In genomic region chr1:185726324-185726723, GRCm38 (mm10) we compare ENCODE assay signal across 25 mouse cellular contexts.
DNase-seq lines count a peak whose midpoint lies in the region; ATAC-seq lines count a peak whose summit lies in the region.
"Had no signal": no experiment of that assay in that cellular context is flagged by ENCODE, and none has a peak within 500 bp of the region (broad histone marks: within the 10 kb centered on the region; RNA-seq: fewer than 3 reads in every experiment).

No protein-coding gene starts in this region.

- H3K27ac ChIP-seq in midbrain, embryonic 14.5 days (replicated peaks; ENCODE audit: low read depth, low read length) = no peak overlapping the region
- H3K27ac ChIP-seq: embryonic facial prominence, embryonic 15.5 days; forebrain, embryonic 10.5 days; heart, embryonic 13.5 days had no signal

- H3K4me2 ChIP-seq in midbrain, embryonic 14.5 days (ENCODE audit: low read length) = no peak overlapping the region
- H3K4me2 ChIP-seq: embryonic facial prominence, embryonic 15.5 days; heart, embryonic 13.5 days had no signal

- 83% methylated on average over 2 of the region's 2 CpGs for WGBS in midbrain, embryonic 14.5 days

- H3K4me3 ChIP-seq in midbrain, embryonic 14.5 days (replicated peaks; ENCODE audit: low read depth, low read length) = no peak overlapping the region
- H3K4me3 ChIP-seq: embryonic facial prominence, embryonic 15.5 days; erythroblast, embryonic 14.5 days; forebrain, embryonic 10.5 days; heart, embryonic 13.5 days had no signal

- no peaks in the 10 kb centered on the region for H3K27me3 ChIP-seq in midbrain, embryonic 14.5 days (ENCODE audit: control insufficient read depth, insufficient read depth, low read length)
- H3K27me3 ChIP-seq: CH12.LX, Patski had no signal

- H3K4me1 ChIP-seq in midbrain, embryonic 14.5 days (ENCODE audit: control insufficient read depth, insufficient read depth, low read length) = no peaks in the 10 kb centered on the region

- H3K36me3 ChIP-seq in midbrain, embryonic 14.5 days (ENCODE audit: control insufficient read depth, insufficient read depth, low read length) = no peaks in the 10 kb centered on the region
- H3K36me3 ChIP-seq: embryonic facial prominence, embryonic 15.5 days; forebrain, embryonic 10.5 days; heart, embryonic 13.5 days had no signal

- intact Hi-C loops in left cerebral cortex, postnatal 36 days (cut with DNase I) = loop anchor here (10.0 kb wide), 1 partner anchor 138 kb away; no protein-coding TSS in a partner anchor

- DNase-seq in layer of hippocampus, adult 9-11 months = peak; percentile 3
- DNase-seq in layer of hippocampus, postnatal 36 days = no peak
- peak; percentile 60 to 65 for DNase-seq in right cerebral cortex, adult 2 months (ENCODE audit: low spot score in 2 of 2)
- DNase-seq in right cerebral cortex, postnatal 4 days = no peak
- DNase-seq in left cerebral cortex, postnatal 36 days (ENCODE audit: low spot score in 2 of 2) = peak; percentile 56 to 59
- DNase-seq in midbrain, embryonic 14.5 days = no peak
- no peak for DNase-seq in lung, postnatal 4 days
- DNase-seq: adrenal gland, postnatal 14 days; cerebellum, adult 11 months; cerebellum, adult 8-10 months; cerebellum, postnatal 14 days; embryo, embryonic 11 days; gastrocnemius, postnatal 36 days; heart, adult 11 months; heart, postnatal 36 days had no signal

- no peak for ATAC-seq in CD4-positive, CD25-positive, alpha-beta regulatory T cell, adult 4 months
- ATAC-seq in midbrain, embryonic 14.5 days (ENCODE audit: low FRiP score, low TSS enrichment) = no peak
- ATAC-seq: activated CD4-positive, CD25-positive, alpha-beta regulatory T cell, adult 4 months; forebrain, embryonic 14.5 days; hindbrain, embryonic 16.5 days; Patski had no signal

- H3K9me3 ChIP-seq in midbrain, embryonic 14.5 days (ENCODE audit: control insufficient read depth, low read length) = no peaks in the 10 kb centered on the region
- H3K9me3 ChIP-seq: embryonic facial prominence, embryonic 15.5 days; forebrain, embryonic 10.5 days; heart, embryonic 13.5 days had no signal

- H3K9ac ChIP-seq in midbrain, embryonic 14.5 days (replicated peaks; ENCODE audit: low read length) = no peak overlapping the region
- H3K9ac ChIP-seq: embryonic facial prominence, embryonic 15.5 days; heart, embryonic 13.5 days had no signal

Comparison
In these comparisons a context has a peak if more than half of its experiments do, and no peak if none do; other contexts are left out.
1. DNase-seq: peak in layer of hippocampus, adult 9-11 months (single experiment), right cerebral cortex, adult 2 months (2 of 2) and left cerebral cortex, postnatal 36 days (2 of 2); none in layer of hippocampus, postnatal 36 days (0 of 2), right cerebral cortex, postnatal 4 days (single experiment), midbrain, embryonic 14.5 days (single experiment) and lung, postnatal 4 days (0 of 2).